Mouse (Mus musculus) heart, postnatal 0 days (tissue): ENCODE results near the gene Chmp6.

Experiments
- CTCF ChIP-seq: IDR thresholded peaks from 2 replicates; pipeline ENCODE4 v1.5.1; 2016; ENCODE audit warnings: antibody characterized with exemption, control low read depth, low read depth
- EP300 ChIP-seq: IDR thresholded peaks from 2 replicates; pipeline ENCODE4 v1.6.1; 2016; ENCODE audit warnings: antibody characterized with exemption, low read depth

DNA sequence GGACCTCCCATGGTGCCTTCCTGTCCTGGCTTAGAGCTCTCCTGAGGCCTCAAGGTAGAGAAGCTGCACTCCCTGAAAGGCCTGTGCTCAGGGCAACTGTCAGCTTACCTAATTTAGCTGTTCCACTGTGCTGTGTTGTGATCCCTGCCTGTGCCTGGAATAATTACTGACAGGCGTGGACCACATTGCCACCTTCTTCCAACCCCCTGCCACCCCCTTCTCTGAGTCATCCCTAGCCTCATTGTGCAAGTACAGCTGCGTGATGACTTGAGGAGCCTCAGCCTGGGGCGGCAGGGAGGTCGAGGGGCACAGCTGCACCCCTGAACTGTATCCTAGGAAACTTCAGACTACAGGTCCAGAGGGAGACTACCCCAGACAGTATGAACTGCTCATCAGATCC, 35.1 kb downstream of the Chmp6 start:
- TF ChIP-seq CTCF (no peak), EP300 (no peak)
